Mouse (Mus musculus) MEL (cell line): ENCODE measurements around the gene Grid1. TPM values are rescaled to one million over a fixed set of nuclear protein-coding genes. Genes with fewer than 3 reads are reported as not detected.

Experiments used
- DNase-seq: peaks from one replicate; pipeline ENCODE4 v3.0.0; 2011; ENCODE audit warnings: low read depth, low spot score
- H3K27ac ChIP-seq: 2 replicates; pipeline ENCODE4 v1.5.1; 2012; ENCODE audit warnings: low read depth, mild to moderate bottlenecking, control low read depth, low read length, moderate library complexity; ENCODE audit not compliant: control insufficient read depth
- H3K27me3 ChIP-seq, 2 experiments: fragments of 150-350 bp in 1 of 2; sonication (generic) in 1 of 2; 2 replicates each; pipeline ENCODE4 v1.6.1; 2012; ENCODE audit warnings: low read length in 2 of 2, mild to moderate bottlenecking in 2 of 2, improper control_type of control experiment in 1 of 2, moderate library complexity in 1 of 2; ENCODE audit not compliant: insufficient read depth in 2 of 2, control insufficient read depth in 1 of 2
- H3K36me3 ChIP-seq, 2 experiments: 2 replicates each; pipeline ENCODE4 v1.6.1; 2012 to 2014; ENCODE audit warnings: low read length in 2 of 2, improper control_type of control experiment in 1 of 2, inconsistent platforms in 1 of 2, mild to moderate bottlenecking in 1 of 2; ENCODE audit not compliant: insufficient read depth in 2 of 2, control insufficient read depth in 1 of 2
- H3K4me1 ChIP-seq, 2 experiments: fragments of 150-350 bp in 1 of 2; sonication (generic) in 1 of 2; 2 replicates each; pipeline ENCODE4 v1.6.1; 2012; ENCODE audit warnings: low read length in 2 of 2, improper control_type of control experiment in 1 of 2, mild to moderate bottlenecking in 1 of 2; ENCODE audit not compliant: insufficient read depth in 2 of 2, control insufficient read depth in 1 of 2
- H3K4me3 ChIP-seq, 2 experiments: fragments of 150-350 bp in 1 of 2; sonication (generic) in 1 of 2; 2 replicates each; pipeline ENCODE4 v1.5.1; 2012; ENCODE audit warnings: low read depth in 2 of 2, low read length in 2 of 2, mild to moderate bottlenecking in 2 of 2, moderate library complexity in 2 of 2, control low read depth in 1 of 2, improper control_type of control experiment in 1 of 2; ENCODE audit not compliant: control insufficient read depth in 1 of 2, insufficient read depth in 1 of 2
- H3K79me2 ChIP-seq: 2 replicates; pipeline ENCODE4 v1.6.1; 2012; ENCODE audit warnings: mild to moderate bottlenecking, low read length, moderate library complexity; ENCODE audit not compliant: control insufficient read depth, poor library complexity, insufficient read depth
- H3K9ac ChIP-seq: 2 replicates; pipeline ENCODE4 v1.6.1; 2012; ENCODE audit warnings: low read depth, mild to moderate bottlenecking, control low read depth, low read length, moderate library complexity; ENCODE audit not compliant: control insufficient read depth, poor library complexity, severe bottlenecking
- H3K9me3 ChIP-seq: fragments of 150-350 bp; sonication (generic); replicated peaks from 2 replicates; pipeline ENCODE4 v1.6.1; 2012; ENCODE audit warnings: mild to moderate bottlenecking, low read length, improper control_type of control experiment, moderate library complexity; ENCODE audit not compliant: insufficient read depth
- BHLHE40 ChIP-seq: IDR thresholded peaks from 2 replicates; pipeline ENCODE4 v1.6.1; 2012; ENCODE audit warnings: low read depth, mild to moderate bottlenecking, inconsistent platforms, low read length, improper control_type of control experiment, borderline replicate concordance
- CHD2 ChIP-seq: IDR thresholded peaks from 2 replicates; pipeline ENCODE4 v1.6.1; 2011; ENCODE audit warnings: low read length, improper control_type of control experiment
- EP300 ChIP-seq, 2 experiments: IDR thresholded peaks; 2 replicates each; pipeline ENCODE4 v1.6.1; 2011; ENCODE audit warnings: improper control_type of control experiment in 2 of 2, low read length in 2 of 2, low read depth in 1 of 2, mild to moderate bottlenecking in 1 of 2
- ETS1 ChIP-seq: IDR thresholded peaks from 2 replicates; pipeline ENCODE4 v1.6.1; 2012; ENCODE audit warnings: low read depth, mild to moderate bottlenecking, inconsistent platforms, low read length, improper control_type of control experiment, moderate library complexity
- GABPA ChIP-seq: IDR thresholded peaks from 2 replicates; pipeline ENCODE4 v1.6.1; 2012; ENCODE audit warnings: low read depth, mild to moderate bottlenecking, inconsistent platforms, low read length, improper control_type of control experiment, moderate library complexity
- GATA1 ChIP-seq: IDR thresholded peaks from 2 replicates; pipeline ENCODE4 v1.6.1; 2011; ENCODE audit warnings: low read depth, low read length, improper control_type of control experiment
- JUND ChIP-seq: IDR thresholded peaks from 2 replicates; pipeline ENCODE4 v1.6.1; 2011; ENCODE audit warnings: low read depth, mild to moderate bottlenecking, improper control_type of control experiment, low read length
- MAX ChIP-seq: IDR thresholded peaks from 2 replicates; pipeline ENCODE4 v1.6.1; 2011; ENCODE audit warnings: low read length, improper control_type of control experiment
- MAZ ChIP-seq: IDR thresholded peaks from 2 replicates; pipeline ENCODE4 v1.6.1; 2012; ENCODE audit warnings: low read depth, mild to moderate bottlenecking, inconsistent platforms, low read length, improper control_type of control experiment
- MEF2A ChIP-seq: IDR thresholded peaks from 2 replicates; pipeline ENCODE4 v1.6.1; 2014; ENCODE audit warnings: low read depth, mild to moderate bottlenecking, inconsistent platforms, low read length, improper control_type of control experiment; ENCODE audit not compliant: poor library complexity, insufficient replicate concordance, severe bottlenecking; ENCODE audit errors: extremely low read depth
- MYB ChIP-seq: IDR thresholded peaks from 2 replicates; pipeline ENCODE4 v1.6.1; 2011; ENCODE audit warnings: mild to moderate bottlenecking, low read depth, low read length, improper control_type of control experiment
- POLR2A ChIP-seq, 2 experiments: IDR thresholded peaks; 2 replicates each; pipeline ENCODE4 v1.6.1; 2011 to 2012; ENCODE audit warnings: low read length in 2 of 2, mild to moderate bottlenecking in 2 of 2, control low read depth in 1 of 2, improper control_type of control experiment in 1 of 2, low read depth in 1 of 2, moderate library complexity in 1 of 2; ENCODE audit not compliant: control insufficient read depth in 1 of 2, insufficient read depth in 1 of 2, poor library complexity in 1 of 2
- POLR2AphosphoS2 ChIP-seq: IDR thresholded peaks from 2 replicates; pipeline ENCODE4 v1.6.1; 2011; ENCODE audit warnings: low read length, improper control_type of control experiment
- POLR2AphosphoS5 ChIP-seq: IDR thresholded peaks from 2 replicates; pipeline ENCODE4 v1.6.1; 2012; ENCODE audit warnings: low read depth, borderline replicate concordance, mild to moderate bottlenecking, inconsistent platforms, low read length, moderate library complexity, mixed read lengths
- SIN3A ChIP-seq: IDR thresholded peaks from 2 replicates; pipeline ENCODE4 v1.6.1; 2012; ENCODE audit warnings: low read length, improper control_type of control experiment, inconsistent platforms
- TAL1 ChIP-seq: IDR thresholded peaks from 2 replicates; pipeline ENCODE4 v1.6.1; 2012; ENCODE audit warnings: mild to moderate bottlenecking, inconsistent platforms, low read length, moderate library complexity, mixed read lengths
- TBP ChIP-seq: IDR thresholded peaks from 2 replicates; pipeline ENCODE4 v1.8.0; 2011; ENCODE audit warnings: low read depth, low read length, improper control_type of control experiment
- UBTF ChIP-seq: IDR thresholded peaks from 2 replicates; pipeline ENCODE4 v1.6.1; 2012; ENCODE audit warnings: low read depth, mild to moderate bottlenecking, inconsistent platforms, low read length, improper control_type of control experiment, moderate library complexity, borderline replicate concordance; ENCODE audit not compliant: insufficient read depth
- USF1 ChIP-seq: IDR thresholded peaks from 2 replicates; pipeline ENCODE4 v1.6.1; 2014; ENCODE audit warnings: low read depth, mild to moderate bottlenecking, inconsistent platforms, low read length, improper control_type of control experiment, moderate library complexity
- ZC3H11A ChIP-seq: IDR thresholded peaks from 2 replicates; pipeline ENCODE4 v1.6.1; 2012; ENCODE audit warnings: low read depth, mild to moderate bottlenecking, inconsistent platforms, low read length, improper control_type of control experiment
- ZKSCAN1 ChIP-seq: IDR thresholded peaks from 2 replicates; pipeline ENCODE4 v1.6.1; 2012; ENCODE audit warnings: low read depth, mild to moderate bottlenecking, inconsistent platforms, low read length, improper control_type of control experiment, moderate library complexity
- ZNF384 ChIP-seq: IDR thresholded peaks from 2 replicates; pipeline ENCODE4 v1.6.1; 2012; ENCODE audit warnings: low read depth, mild to moderate bottlenecking, inconsistent platforms, low read length, improper control_type of control experiment
- polyA plus RNA-seq, 2 experiments: library from polyadenylated mRNA; stranded (reverse) in 1 of 2; unstranded in 1 of 2; fragments of >175 nt in 1 of 2; fragments of >200 nt in 1 of 2; gene quantifications; 2 replicates each; pipeline versions ENCODE4 v1.2.1 to v1.2.4; 2012; ENCODE audit warnings: low replicate concordance in 2 of 2, low read depth in 1 of 2; ENCODE audit not compliant: insufficient read length in 2 of 2, insufficient read depth in 1 of 2, missing spikeins in 1 of 2
- total RNA-seq: library from RNA; depleted of rRNA; stranded (reverse); fragments of 300-350 nt; gene quantifications from 2 replicates; pipeline ENCODE4 v1.2.3, GENCODE M21; 2012

The Grid1 gene
- total and polyA plus RNA-seq, 3 experiments = not detected

- Histone ChIP-seq H3K9me3 (no peaks in the 10 kb centered on the region), H3K4me3 (no peak overlapping the region), H3K27ac (no peak overlapping the region), H3K36me3 (no peaks in the 10 kb centered on the region), H3K79me2 (no peaks in the 10 kb centered on the region), H3K9ac (no peak overlapping the region), H3K4me1 (no peaks in the 10 kb centered on the region), H3K27me3 (no peaks in the 10 kb centered on the region)
- DNase-seq = no peak
- TF ChIP-seq TBP (no peak), ZC3H11A (no peak), MEF2A (no peak), ZKSCAN1 (no peak), GATA1 (no peak), BHLHE40 (no peak), MAZ (no peak), CHD2 (no peak), ZNF384 (no peak), MAX (no peak), ETS1 (no peak), MYB (no peak), SIN3A (no peak), POLR2AphosphoS2 (no peak), TAL1 (no peak), USF1 (no peak), UBTF (no peak), JUND (no peak), POLR2AphosphoS5 (no peak)
These were observed 24.3 kb downstream of the Grid1 start for GRCm38 (mm10) chr14:34844166-34844565.

GRCm38 (mm10) chr14:34846799-34847198 is 26.9 kb downstream of the Grid1 start:
- Histone ChIP-seq H3K9ac (no peak overlapping the region), H3K4me1 (no peaks in the 10 kb centered on the region), H3K9me3 (no peaks in the 10 kb centered on the region), H3K4me3 (no peak overlapping the region), H3K27ac (no peak overlapping the region), H3K27me3 (no peaks in the 10 kb centered on the region), H3K79me2 (no peaks in the 10 kb centered on the region), H3K36me3 (no peaks in the 10 kb centered on the region)
- DNase-seq = no peak
- no peak for TF ChIP-seq GATA1
- TF ChIP-seq EP300 (IDR thresholded peaks at IDR 0.05; ENCODE audit: low read depth in 1 of 2, low read length in 2 of 2) = no peak
- TF ChIP-seq GABPA = no peak
- TF ChIP-seq MEF2A = no peak
- no peak for TF ChIP-seq MAX
- no peak for TF ChIP-seq ZNF384
- TF ChIP-seq TAL1 = no peak
- no peak for TF ChIP-seq TBP
- no peak for TF ChIP-seq POLR2A (IDR thresholded peaks at IDR 0.05; ENCODE audit: control insufficient read depth in 1 of 2, insufficient read depth in 1 of 2, low read depth in 1 of 2, low read length in 2 of 2, poor library complexity in 1 of 2)
